Mouse (Mus musculus) brown adipose tissue, adult 24 weeks (tissue): Measurements from ENCODE around the gene Klhl10. TPM values are rescaled to one million over a fixed set of nuclear protein-coding genes. Genes with fewer than 3 reads are reported as not detected.

Source experiments
- H3K27ac ChIP-seq: fragments of 200-500 bp; replicated peaks from 2 replicates; pipeline ENCODE4 v1.5.1; 2012; ENCODE audit warnings: low read depth, mild to moderate bottlenecking, low read length
- H3K4me1 ChIP-seq: fragments of 200-500 bp; 2 replicates; pipeline ENCODE4 v1.6.1; 2012; ENCODE audit warnings: low read length, mixed read lengths; ENCODE audit not compliant: control insufficient read depth, insufficient read depth, insufficient read length
- H3K4me3 ChIP-seq: fragments of 200-500 bp; 2 replicates; pipeline ENCODE4 v1.5.1; 2012; ENCODE audit warnings: low read depth, mild to moderate bottlenecking, low read length, moderate library complexity; ENCODE audit not compliant: insufficient read depth
- polyA plus RNA-seq: library from polyadenylated mRNA; stranded (reverse); fragments of >200 nt; gene quantifications from 2 replicates; pipeline ENCODE4 v1.2.4, GENCODE M21; 2012; ENCODE audit not compliant: missing spikeins, insufficient read depth, insufficient read length

The Klhl10 gene
- not detected in 2 replicates for polyA plus RNA-seq

DNA sequence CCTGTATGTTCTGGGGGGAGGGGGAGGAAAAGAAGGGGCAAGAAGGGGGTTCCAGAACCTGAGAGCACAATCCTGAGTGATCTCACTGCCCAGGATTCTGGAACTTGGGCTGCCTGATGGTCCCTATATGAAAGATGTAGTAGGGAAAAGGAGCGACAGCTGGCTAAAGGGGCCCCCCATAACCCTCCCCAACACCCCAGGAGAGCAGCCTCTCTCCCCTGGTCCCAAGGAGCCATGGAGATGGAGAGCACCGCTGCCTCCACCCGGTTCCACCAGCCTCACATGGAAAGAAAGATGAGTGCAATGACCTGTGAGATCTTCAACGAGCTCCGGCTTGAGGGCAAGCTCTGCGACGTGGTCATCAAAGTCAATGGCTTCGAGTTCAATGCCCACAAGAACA, at the start of gene Klhl10, which contains the start of gene Nt5c3b:
TSS of gene Klhl10 (plus strand) at position 121 of the 400 bp plus-strand sequence.
TSS of gene Nt5c3b (minus strand) at position 12 of the 400 bp plus-strand sequence.
- Histone ChIP-seq H3K4me1 (peaks cover 3% of the 10 kb centered on the region; the same call in 1 of the 2 replicates), H3K4me3 (peak within 1 kb of the TSS; percentile 87), H3K27ac (no peak within 1 kb of the TSS)

DNA sequence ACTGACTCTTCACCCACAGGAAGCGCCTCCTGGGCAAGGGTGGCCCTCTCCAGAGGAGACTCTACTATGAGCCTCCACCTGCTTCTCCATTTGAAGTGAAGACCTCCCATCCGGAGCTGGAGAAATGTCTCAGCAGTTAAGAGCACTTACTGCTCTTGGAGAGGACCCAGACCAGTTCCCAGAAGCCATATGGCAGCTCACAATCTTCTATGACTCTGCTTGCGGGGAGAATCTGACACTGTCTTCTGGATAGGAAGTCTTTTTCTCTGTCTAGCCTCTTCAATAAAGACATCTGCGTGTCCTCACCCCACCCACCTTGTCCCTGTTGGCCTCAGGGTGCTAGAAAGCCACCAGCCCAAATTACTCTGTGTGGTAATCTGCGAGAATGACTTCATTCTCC, 48.8 kb upstream of the Klhl10 start:
- Histone ChIP-seq H3K4me1 (peaks cover 25% of the 10 kb centered on the region), H3K27ac (peak overlapping the region; percentile 83)

DNA sequence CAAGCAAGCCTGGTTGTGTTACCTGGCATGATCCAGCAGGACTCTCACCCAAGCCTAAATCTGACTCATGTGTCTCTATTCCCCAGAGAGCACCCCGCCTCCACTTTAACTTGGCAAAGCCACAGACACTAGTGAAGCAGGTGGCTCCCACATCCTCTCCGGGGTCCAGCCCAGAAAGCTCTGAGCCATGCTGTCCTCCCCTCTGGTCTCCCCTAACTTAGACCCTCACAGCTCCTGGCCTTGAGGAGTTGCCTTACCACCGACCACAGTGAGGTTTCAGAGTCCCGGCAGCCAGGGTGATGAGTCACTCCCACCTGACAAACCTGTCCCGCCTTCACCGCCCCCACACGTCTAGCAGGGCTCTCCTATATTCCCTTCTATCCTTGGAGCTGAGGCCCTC, 48.0 kb upstream of the Klhl10 start:
- peak overlapping the region; percentile 83 for H3K27ac ChIP-seq
- peaks cover 25% of the 10 kb centered on the region for H3K4me1 ChIP-seq
- H3K4me3 ChIP-seq = peak overlapping the region; percentile 30

More for the DNA sequence above, 48.8 kb upstream of the Klhl10 start:
- H3K4me3 ChIP-seq = peak overlapping the region; percentile 41

DNA sequence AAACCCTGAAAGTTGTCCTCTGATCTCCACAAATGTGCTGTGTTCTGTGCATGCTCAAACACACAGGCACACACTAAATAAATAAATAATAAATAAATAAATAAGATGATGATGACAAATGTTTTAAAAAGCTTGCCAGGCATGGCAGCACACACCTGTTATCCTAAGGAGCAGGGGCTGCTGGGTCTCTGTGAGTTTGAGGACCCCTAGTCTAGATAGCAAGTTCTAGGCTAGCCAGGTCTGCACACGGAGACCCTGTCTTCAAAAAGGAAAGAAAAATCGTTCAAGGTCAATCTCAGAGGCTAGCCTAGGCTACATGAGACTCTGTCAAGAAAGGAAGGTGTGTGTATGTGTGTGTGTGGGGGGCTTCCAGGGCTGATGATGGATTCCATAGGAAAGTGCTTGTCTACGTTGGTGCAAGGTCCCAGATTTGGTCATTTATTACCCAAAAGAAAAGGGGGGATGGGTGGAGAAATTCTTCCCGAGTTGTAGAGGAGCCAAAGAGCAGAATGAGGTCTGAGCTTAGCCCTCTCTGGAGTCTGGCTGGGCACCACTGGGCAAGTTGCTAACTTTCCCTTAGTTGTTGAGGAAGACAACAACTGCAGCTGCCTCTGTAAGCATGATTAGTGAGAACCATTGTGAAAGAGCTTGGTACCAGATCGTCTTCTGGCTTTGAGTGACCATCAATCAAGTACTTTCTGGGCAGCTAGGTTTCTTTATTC, 47.2 kb upstream of the Klhl10 start:
- Histone ChIP-seq H3K27ac (peak overlapping the region; percentile 84), H3K4me1 (peaks cover 28% of the 10 kb centered on the region), H3K4me3 (peak overlapping the region; percentile 86)

DNA sequence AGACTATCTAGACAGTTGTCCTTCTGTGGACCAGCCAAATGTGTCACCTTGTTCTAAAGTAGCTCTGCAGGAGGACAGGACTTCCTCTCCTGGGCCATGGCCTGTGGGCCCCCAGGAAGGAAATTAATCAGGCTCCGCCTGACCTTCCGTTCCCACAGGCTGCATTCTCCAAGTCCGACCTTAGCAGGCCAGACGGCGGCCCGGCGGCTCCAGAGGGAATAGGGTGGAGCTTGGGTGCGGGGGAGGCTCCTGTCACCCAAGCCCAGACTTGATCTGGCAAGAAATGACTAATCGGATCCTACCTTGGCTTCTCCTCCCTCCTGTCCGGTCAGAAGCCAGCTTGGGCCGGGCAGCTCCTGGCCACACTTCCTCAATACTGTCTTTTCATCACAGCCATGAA, 46.5 kb upstream of the Klhl10 start:
- peak overlapping the region; percentile 95 for H3K27ac ChIP-seq
- H3K4me1 ChIP-seq = peaks cover 34% of the 10 kb centered on the region
- H3K4me3 ChIP-seq = peak overlapping the region; percentile 86

DNA sequence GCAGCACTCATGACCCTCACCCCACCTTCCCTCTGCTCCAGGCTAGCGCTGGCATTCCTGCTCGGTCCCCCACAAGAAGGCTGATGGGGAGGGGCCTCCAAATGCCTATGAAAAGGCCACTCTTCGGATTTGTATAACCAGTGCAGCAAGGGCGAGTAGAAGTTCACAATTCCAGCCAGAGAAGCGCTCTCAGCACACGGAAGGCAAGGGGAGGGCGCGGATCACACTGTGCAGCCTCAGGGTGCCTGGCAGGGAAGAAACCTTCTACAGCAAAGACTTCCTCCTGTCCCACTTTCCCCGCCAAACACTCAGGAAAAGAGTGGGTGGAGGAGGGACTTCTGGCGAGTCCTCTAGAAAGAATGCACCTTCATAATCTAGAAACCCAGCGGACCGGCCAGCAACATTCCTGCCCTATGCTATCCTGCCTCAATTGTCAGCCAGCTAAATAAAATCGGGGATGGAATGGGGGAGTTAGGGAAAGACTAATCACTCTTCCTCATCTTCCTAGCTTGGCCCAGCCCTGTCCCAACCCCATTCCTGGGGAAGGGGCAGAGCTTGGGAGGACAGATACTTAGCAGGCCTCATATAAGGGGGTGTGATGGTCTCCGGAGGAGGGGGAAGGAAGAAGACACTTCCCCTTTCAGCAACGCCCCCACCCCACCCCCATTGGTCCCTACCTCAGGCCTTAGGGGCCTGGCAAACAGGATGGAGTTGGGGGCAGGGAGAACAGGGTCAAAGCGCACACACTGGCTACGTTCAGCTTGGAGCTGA, 45.7 kb upstream of the Klhl10 start:
- peaks cover 35% of the 10 kb centered on the region for H3K4me1 ChIP-seq
- H3K27ac ChIP-seq = peak overlapping the region; percentile 95
- peak overlapping the region; percentile 86 for H3K4me3 ChIP-seq

DNA sequence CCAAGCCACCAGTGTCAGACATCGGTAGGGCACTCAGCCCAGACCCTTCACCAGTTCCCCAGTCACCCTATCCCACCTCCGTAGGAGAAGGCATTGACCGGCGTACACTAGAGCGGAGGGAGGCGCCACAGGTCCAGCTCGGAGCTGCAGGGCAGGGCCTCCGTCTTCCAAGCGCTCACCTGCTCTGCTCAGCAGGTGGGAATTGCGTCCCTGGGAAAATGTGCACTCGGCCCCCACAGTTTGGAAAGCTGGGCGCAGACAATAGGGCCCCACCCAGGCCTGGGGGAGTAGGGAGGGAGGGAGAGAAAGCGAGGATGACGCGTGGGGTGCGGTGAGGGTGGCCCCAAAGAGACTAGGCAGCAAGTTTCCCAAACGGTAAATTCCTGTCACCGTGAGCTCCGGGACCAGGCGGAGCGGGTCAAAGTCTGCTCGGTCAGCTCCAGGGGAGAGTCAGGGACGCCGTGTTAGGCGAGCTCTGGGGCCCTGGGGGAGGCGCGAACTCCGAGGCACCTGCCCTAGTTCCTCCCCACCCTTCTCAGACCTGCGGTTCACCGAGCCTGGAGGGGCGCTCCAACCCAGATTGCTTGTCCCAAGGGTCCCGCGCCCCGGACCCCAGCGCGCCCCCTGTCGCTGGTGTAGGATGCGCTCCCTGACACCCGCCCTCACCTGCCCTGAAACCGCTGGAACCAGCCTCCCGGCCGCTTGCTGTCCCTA, 44.7 kb upstream of the Klhl10 start:
- Histone ChIP-seq H3K4me3 (peak overlapping the region; percentile 86), H3K4me1 (peaks cover 32% of the 10 kb centered on the region), H3K27ac (peak overlapping the region; percentile 95)

DNA sequence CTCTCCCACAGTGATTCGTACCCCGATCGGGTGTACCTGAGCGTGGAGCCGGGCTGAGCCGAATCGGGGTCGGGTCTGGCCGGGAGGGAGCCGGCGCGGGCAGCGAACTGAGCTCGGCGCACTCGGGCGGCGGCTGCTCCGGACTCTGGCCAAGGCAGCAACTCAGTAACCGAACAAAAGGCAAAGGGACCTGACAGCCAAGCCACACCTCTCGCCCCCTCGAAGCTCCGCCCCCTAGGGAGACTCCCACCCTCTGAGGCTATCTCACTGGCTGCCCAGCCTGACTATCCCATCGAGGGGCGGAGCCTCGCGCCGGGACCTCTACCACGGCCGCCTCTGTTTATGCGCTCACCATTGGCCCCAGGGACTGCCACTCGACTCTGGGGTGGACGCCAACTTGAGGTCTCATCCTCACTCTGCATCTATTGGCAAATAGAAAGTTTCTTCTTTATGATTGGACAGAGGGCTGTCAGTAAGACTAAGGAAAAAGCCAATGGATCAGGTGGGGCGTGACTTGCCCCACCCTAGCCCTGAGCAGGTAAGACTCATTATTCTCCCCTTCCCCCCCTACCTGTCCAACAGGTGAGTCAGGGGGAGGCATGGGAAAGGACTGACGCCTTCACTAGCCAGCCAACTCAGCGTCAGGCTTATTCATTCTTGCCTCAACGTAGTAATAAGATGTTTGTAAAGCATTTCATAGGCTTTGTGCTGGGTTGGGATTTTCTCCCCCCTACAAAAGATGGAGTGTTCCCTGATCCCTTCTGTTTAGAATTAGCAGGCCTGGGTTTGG, 43.9 kb upstream of the Klhl10 start, which contains the start of gene Jup:
TSS of gene Jup (minus strand) at position 164 of the 790 bp plus-strand sequence.
- peak within 1 kb of the TSS; percentile 86 for H3K4me3 ChIP-seq
- H3K27ac ChIP-seq = peak within 1 kb of the TSS; percentile 95
- peaks cover 32% of the 10 kb centered on the region for H3K4me1 ChIP-seq

DNA sequence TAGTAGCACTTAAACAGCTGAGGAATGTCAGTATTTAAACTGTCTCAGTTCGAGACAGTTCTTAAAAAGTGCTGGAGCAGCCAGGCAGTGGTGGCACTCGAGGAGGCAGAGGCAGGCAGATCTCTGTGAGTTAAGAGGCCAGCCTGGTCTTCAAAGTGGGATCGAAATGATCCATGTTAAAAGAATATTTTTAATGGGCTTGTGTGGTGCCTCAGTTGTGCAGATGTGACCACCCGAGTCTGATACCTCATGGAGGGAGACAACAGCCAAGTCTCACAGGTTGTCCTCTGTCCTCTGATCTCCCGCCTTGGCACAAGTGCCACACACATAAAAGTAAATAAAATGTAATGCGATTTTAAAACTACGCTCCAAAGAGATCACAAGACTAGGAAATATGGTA, 43.2 kb upstream of the Klhl10 start:
- peaks cover 25% of the 10 kb centered on the region for H3K4me1 ChIP-seq
- H3K27ac ChIP-seq = no peak overlapping the region
- no peak overlapping the region for H3K4me3 ChIP-seq

DNA sequence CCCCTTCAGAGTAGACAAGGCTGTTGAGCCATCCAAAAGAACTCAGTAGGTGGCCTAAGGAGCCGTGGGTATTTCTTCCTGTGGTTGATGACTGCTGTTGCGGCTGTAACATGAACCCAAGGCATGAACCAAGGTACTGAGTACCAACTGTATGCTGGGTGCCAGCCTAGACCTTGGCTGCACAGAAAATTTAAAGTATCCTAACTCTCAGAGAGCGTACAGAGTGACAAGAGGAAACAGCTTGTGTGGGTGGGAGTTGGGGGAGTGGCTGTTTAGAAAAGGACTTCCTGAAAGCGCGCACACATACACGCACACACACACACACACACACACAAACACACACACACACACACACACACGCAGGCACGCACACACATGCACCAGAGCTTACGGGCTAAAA, 42.4 kb upstream of the Klhl10 start:
- no peak overlapping the region for H3K4me3 ChIP-seq
- peaks cover 21% of the 10 kb centered on the region for H3K4me1 ChIP-seq
- peak overlapping the region; percentile 62 for H3K27ac ChIP-seq

DNA sequence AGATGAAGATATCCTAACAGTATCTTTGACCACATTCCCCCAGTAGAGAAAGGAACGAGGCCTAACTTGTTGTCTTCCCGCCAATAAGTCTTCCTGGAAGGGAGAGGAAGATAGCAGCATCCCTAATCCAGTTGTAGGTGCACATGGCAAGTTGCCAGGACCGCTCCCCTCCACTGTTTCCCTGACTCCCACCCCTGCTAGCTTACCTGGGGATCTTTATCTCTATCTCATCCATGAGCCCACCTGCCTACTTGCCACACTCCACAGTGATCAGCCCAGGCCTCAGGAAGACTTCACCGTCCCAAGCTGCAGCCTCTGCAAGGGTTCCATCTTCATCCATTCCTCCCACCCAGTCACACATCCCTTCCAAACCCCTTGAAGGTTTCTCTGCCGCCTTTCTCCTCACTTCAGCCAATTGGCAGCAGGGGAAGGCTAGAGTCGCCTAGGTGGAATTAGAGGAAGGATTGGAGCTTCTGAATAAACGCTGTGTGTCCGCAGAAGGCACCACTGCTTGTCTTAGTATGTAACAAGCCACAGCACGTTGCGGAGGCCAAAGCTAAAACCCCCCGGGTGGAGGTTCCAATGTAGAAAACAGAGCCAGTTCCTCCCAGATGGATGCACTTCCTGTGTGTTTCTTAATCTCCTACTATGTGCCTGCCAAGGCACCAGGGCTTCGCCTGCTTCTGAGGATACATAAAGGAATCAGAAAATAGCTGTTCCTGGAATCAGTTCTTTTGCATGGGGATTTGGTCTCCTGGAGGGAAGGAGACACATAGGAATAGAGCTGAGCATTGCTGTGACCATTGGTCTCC, 41.8 kb upstream of the Klhl10 start:
- Histone ChIP-seq H3K4me1 (peaks cover 17% of the 10 kb centered on the region), H3K27ac (peak overlapping the region; percentile 62), H3K4me3 (no peak overlapping the region)

DNA sequence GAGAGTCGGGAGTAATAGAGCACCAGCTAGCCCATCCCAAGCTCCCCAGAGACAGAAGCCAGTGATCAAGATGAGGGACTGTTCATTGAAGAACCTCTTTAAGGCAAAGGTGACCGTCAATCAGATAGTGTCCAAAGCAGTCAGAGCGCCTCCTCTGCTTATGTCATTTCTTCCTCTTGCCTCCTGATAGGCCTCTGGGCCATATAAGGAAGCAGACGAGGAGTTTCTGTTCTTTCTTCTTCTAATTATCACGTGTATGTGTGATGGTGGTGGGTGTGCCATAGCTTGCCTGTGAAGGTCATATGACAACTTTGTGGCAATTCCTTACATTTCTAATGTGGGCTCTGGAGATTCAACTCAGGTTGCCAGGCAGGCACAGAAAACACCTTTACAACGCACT, 40.9 kb upstream of the Klhl10 start:
- H3K27ac ChIP-seq = peak overlapping the region; percentile 46
- H3K4me1 ChIP-seq = peaks cover 13% of the 10 kb centered on the region

DNA sequence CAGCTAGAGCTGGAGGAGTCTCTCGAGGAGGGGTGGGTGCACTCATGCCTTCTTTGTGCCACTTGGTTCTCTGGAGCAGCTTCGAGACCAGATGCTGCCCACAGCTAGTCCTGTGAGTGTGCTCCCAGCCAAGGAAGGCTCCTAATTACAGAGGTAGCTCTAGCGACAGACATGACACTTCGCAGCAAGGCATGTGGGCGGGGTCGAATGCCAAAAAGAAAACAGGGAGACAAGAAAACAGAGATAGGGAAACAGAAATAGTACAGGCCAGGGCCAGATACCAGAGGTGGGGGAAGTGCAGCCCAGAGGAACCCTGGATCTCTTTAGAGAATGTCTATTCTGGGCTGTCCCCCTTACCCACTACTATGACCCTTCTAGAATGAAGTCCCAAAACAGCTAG, 39.5 kb upstream of the Klhl10 start:
- H3K4me3 ChIP-seq = no peak overlapping the region
- H3K4me1 ChIP-seq = peaks cover 12% of the 10 kb centered on the region; the same call in 1 of the 2 replicates
- H3K27ac ChIP-seq = no peak overlapping the region

More for the DNA sequence above, 40.9 kb upstream of the Klhl10 start:
- no peak overlapping the region for H3K4me3 ChIP-seq

DNA sequence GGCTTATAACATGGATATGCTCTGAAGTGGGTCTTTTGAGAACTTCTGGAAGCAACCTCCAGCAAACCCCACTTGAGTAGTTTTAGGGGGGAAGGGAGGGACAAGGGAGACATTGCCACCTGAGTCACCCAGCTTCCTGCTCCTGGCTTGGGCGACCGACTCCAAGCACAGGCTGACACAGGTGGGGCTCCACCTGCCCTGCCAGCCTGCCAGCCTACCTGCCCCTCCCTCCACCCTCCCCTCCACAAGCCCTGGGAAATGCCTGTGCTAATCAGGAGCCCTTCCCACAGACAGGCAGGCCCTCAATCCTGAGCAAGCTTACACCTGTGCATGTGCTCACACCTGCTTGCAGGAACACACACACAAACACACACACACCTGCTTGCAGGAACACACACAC, 39.0 kb upstream of the Klhl10 start:
- Histone ChIP-seq H3K27ac (no peak overlapping the region), H3K4me1 (peaks cover 12% of the 10 kb centered on the region; the same call in 1 of the 2 replicates), H3K4me3 (no peak overlapping the region)
